Mouse (Mus musculus): ENCODE data around the gene Gm49392. TPM values are rescaled to one million over a fixed set of nuclear protein-coding genes. Genes with fewer than 3 reads are reported as not detected.

Gm49392 gene
- polyA plus RNA-seq, 1 experiment from 2014 or later = 0.71 TPM

GRCm38 (mm10) chr13:60848241-60849120 is 48.2 kb downstream of the Gm49392 start:
- no peak overlapping the region for H3K9ac ChIP-seq (replicated peaks; ENCODE audit: low read length)
- H3K27me3 ChIP-seq (ENCODE audit: insufficient read depth, low read length) = no peaks in the 10 kb centered on the region
- WGBS = 78% methylated on average over 4 of the region's 4 CpGs
- H3K4me3 ChIP-seq (ENCODE audit: low read length) = no peak overlapping the region
- H3K4me1 ChIP-seq (ENCODE audit: insufficient read depth, low read length) = no peaks in the 10 kb centered on the region
- no peak for ATAC-seq (ENCODE audit: low FRiP score, low TSS enrichment)
- no peaks in the 10 kb centered on the region for H3K9me3 ChIP-seq (ENCODE audit: low read length)
- no peak overlapping the region for H3K4me2 ChIP-seq (replicated peaks; ENCODE audit: low read depth, low read length)
- H3K36me3 ChIP-seq (ENCODE audit: insufficient read depth, low read length) = no peaks in the 10 kb centered on the region
- no peak overlapping the region for H3K27ac ChIP-seq (ENCODE audit: low read length)

GRCm38 (mm10) chr13:60843153-60843552 is 53.5 kb downstream of the Gm49392 start:
- no peaks in the 10 kb centered on the region for H3K36me3 ChIP-seq (ENCODE audit: insufficient read depth, low read length)
- H3K4me2 ChIP-seq (replicated peaks; ENCODE audit: low read depth, low read length) = no peak overlapping the region
- H3K27me3 ChIP-seq (ENCODE audit: insufficient read depth, low read length) = no peaks in the 10 kb centered on the region
- no peaks in the 10 kb centered on the region for H3K4me1 ChIP-seq (ENCODE audit: insufficient read depth, low read length)
- no peaks in the 10 kb centered on the region for H3K9me3 ChIP-seq (ENCODE audit: low read length)
- no peak overlapping the region for H3K9ac ChIP-seq (replicated peaks; ENCODE audit: low read length)
- no peak for ATAC-seq (ENCODE audit: low FRiP score, low TSS enrichment)
- no peak overlapping the region for H3K27ac ChIP-seq (ENCODE audit: low read length)
- H3K4me3 ChIP-seq (ENCODE audit: low read length) = no peak overlapping the region
- WGBS = 86% methylated on average over 8 of the region's 8 CpGs

DNA sequence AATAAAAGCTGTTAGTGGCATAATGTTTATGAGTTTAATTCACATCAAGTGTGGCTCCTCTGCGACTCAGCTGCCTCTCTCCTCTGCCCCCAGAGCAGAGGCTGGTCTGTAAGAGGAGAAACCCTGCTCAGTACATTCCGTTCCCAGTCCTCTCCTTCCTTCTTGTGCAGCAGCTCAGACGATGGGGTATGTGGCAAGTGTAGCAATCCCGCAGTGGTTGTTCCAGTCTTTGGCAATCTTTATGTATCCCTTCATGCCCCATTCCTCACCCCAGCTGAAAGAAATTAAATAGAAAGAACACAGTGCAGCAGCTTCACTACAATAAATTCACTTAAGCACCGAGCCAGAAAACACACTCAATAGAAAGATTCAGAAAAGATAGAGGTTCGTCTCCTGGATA is 54.0 kb downstream of the Gm49392 start:
- Histone ChIP-seq H3K4me1 (ENCODE audit: insufficient read depth, low read length) (no peaks in the 10 kb centered on the region), H3K4me3 (ENCODE audit: low read length) (no peak overlapping the region), H3K9me3 (ENCODE audit: low read length) (no peaks in the 10 kb centered on the region), H3K4me2 (replicated peaks; ENCODE audit: low read depth, low read length) (no peak overlapping the region), H3K27ac (ENCODE audit: low read length) (no peak overlapping the region), H3K36me3 (ENCODE audit: insufficient read depth, low read length) (no peaks in the 10 kb centered on the region), H3K9ac (replicated peaks; ENCODE audit: low read length) (no peak overlapping the region), H3K27me3 (ENCODE audit: insufficient read depth, low read length) (no peaks in the 10 kb centered on the region)
- 78% methylated on average over 6 of the region's 6 CpGs for WGBS
- no peak for ATAC-seq (ENCODE audit: low FRiP score, low TSS enrichment)

DNA sequence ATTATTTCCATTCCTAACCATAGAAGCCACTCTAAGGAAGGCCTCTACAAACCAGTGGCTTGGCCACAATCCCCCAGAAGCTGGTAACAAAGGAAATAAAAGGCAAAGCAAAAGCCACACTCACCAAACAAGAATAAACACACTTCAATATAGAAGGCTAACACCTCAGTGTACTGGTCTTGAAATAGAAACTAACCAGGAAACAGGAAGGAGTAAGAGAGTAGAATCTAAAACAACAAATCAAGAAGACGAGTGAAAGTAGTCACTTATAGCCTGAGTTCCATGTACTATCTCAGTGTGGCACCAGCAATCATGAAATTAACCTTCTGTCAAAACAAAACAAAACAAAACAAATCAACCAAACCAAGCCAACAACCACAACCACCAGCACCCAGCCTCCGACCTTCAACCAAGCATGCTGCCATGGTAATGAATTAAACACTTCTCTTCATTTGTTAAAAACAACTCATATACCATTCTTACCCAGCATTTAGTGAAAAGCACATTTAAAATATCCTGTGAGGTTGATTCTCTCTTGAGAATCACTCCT is 57.3 kb downstream of the Gm49392 start:
- Histone ChIP-seq H3K36me3 (ENCODE audit: insufficient read depth, low read length) (no peaks in the 10 kb centered on the region), H3K27me3 (ENCODE audit: insufficient read depth, low read length) (no peaks in the 10 kb centered on the region), H3K4me2 (replicated peaks; ENCODE audit: low read depth, low read length) (no peak overlapping the region), H3K27ac (ENCODE audit: low read length) (no peak overlapping the region), H3K4me3 (ENCODE audit: low read length) (no peak overlapping the region), H3K4me1 (ENCODE audit: insufficient read depth, low read length) (no peaks in the 10 kb centered on the region), H3K9me3 (ENCODE audit: low read length) (no peaks in the 10 kb centered on the region), H3K9ac (replicated peaks; ENCODE audit: low read length) (no peak overlapping the region)
- no peak for ATAC-seq (ENCODE audit: low FRiP score, low TSS enrichment)
- WGBS = 72% methylated on average over 2 of the region's 2 CpGs

GRCm38 (mm10) chr13:60826052-60826451 is 70.6 kb downstream of the Gm49392 start:
- WGBS = 61% methylated on average over 3 of the region's 3 CpGs
- Histone ChIP-seq H3K27ac (ENCODE audit: low read length) (no peak overlapping the region), H3K4me1 (ENCODE audit: insufficient read depth, low read length) (no peaks in the 10 kb centered on the region), H3K9ac (replicated peaks; ENCODE audit: low read length) (no peak overlapping the region), H3K4me2 (replicated peaks; ENCODE audit: low read depth, low read length) (no peak overlapping the region), H3K27me3 (ENCODE audit: insufficient read depth, low read length) (no peaks in the 10 kb centered on the region), H3K9me3 (ENCODE audit: low read length) (no peaks in the 10 kb centered on the region), H3K4me3 (ENCODE audit: low read length) (no peak overlapping the region), H3K36me3 (ENCODE audit: insufficient read depth, low read length) (no peaks in the 10 kb centered on the region)
- ATAC-seq (ENCODE audit: low FRiP score, low TSS enrichment) = no peak

- Histone ChIP-seq H3K4me2 (replicated peaks; ENCODE audit: low read depth, low read length) (no peak overlapping the region), H3K9me3 (ENCODE audit: low read length) (no peaks in the 10 kb centered on the region), H3K27me3 (ENCODE audit: insufficient read depth, low read length) (no peaks in the 10 kb centered on the region), H3K36me3 (ENCODE audit: insufficient read depth, low read length) (no peaks in the 10 kb centered on the region), H3K9ac (replicated peaks; ENCODE audit: low read length) (no peak overlapping the region), H3K4me3 (ENCODE audit: low read length) (no peak overlapping the region), H3K27ac (ENCODE audit: low read length) (no peak overlapping the region), H3K4me1 (ENCODE audit: insufficient read depth, low read length) (no peaks in the 10 kb centered on the region)
- WGBS = 62% methylated on average over 3 of the region's 3 CpGs
- ATAC-seq (ENCODE audit: low FRiP score, low TSS enrichment) = no peak
These were observed 76.1 kb downstream of the Gm49392 start for GRCm38 (mm10) chr13:60820486-60821175.

- Histone ChIP-seq H3K27ac (ENCODE audit: low read length) (no peak overlapping the region), H3K4me2 (replicated peaks; ENCODE audit: low read depth, low read length) (no peak overlapping the region), H3K9ac (replicated peaks; ENCODE audit: low read length) (no peak overlapping the region), H3K27me3 (ENCODE audit: insufficient read depth, low read length) (no peaks in the 10 kb centered on the region), H3K36me3 (ENCODE audit: insufficient read depth, low read length) (no peaks in the 10 kb centered on the region), H3K4me1 (ENCODE audit: insufficient read depth, low read length) (no peaks in the 10 kb centered on the region), H3K4me3 (ENCODE audit: low read length) (no peak overlapping the region), H3K9me3 (ENCODE audit: low read length) (no peaks in the 10 kb centered on the region)
- WGBS = 10% methylated on average over 7 of the region's 7 CpGs
- no peak for ATAC-seq (ENCODE audit: low FRiP score, low TSS enrichment)
These were observed 77.2 kb downstream of the Gm49392 start for GRCm38 (mm10) chr13:60819469-60819868.

DNA sequence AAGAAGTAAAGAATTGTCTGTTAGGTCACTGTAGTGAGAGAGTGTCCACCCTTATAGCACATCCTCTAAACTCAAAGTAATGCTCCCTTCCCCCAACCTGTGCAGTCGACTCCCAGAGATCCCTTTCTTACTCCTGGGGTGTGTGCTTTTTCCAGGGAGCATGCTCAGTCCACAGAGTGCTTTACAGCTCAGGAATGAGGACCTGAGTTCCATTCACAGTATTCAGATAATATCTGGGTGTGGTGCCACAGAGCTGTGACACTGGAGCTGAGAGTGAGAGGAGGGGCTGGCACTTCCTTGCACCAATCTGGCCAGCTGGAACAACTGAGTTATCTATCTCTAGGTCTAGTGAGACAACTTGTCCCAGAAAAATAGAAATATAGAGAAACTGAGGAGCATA is 83.0 kb downstream of the Gm49392 start:
- H3K9ac ChIP-seq (replicated peaks; ENCODE audit: low read length) = no peak overlapping the region
- H3K27ac ChIP-seq (ENCODE audit: low read length) = no peak overlapping the region
- no peaks in the 10 kb centered on the region for H3K9me3 ChIP-seq (ENCODE audit: low read length)
- no peak overlapping the region for H3K4me3 ChIP-seq (ENCODE audit: low read length)
- H3K4me1 ChIP-seq (ENCODE audit: insufficient read depth, low read length) = no peaks in the 10 kb centered on the region
- H3K4me2 ChIP-seq (replicated peaks; ENCODE audit: low read depth, low read length) = no peak overlapping the region
- H3K36me3 ChIP-seq (ENCODE audit: insufficient read depth, low read length) = no peaks in the 10 kb centered on the region
- no peaks in the 10 kb centered on the region for H3K27me3 ChIP-seq (ENCODE audit: insufficient read depth, low read length)
- 41% methylated on average over 1 of the region's 1 CpGs for WGBS
- no peak for ATAC-seq (ENCODE audit: low FRiP score, low TSS enrichment)

DNA sequence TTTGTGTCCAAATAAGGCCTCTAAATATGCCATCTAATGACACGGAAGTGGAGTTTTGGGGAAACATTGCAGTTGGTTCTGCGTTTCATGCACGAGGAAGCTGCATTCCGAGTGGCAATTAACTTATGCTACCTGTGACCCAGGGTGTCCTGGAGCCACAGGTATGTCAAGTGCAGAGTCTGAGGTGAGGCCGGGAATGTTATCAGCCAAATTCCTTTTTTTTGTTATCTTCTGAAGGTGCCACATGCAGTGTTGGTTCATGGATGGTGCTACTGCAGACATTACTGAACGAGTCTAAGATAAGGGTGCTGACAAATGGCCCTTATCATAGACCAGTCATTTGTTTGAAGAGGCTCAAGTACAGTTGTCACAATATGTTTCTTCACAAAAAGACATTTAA is 83.9 kb downstream of the Gm49392 start:
- Histone ChIP-seq H3K9me3 (ENCODE audit: low read length) (no peaks in the 10 kb centered on the region), H3K27ac (ENCODE audit: low read length) (no peak overlapping the region), H3K4me3 (ENCODE audit: low read length) (no peak overlapping the region), H3K36me3 (ENCODE audit: insufficient read depth, low read length) (no peaks in the 10 kb centered on the region), H3K4me2 (replicated peaks; ENCODE audit: low read depth, low read length) (no peak overlapping the region), H3K9ac (replicated peaks; ENCODE audit: low read length) (no peak overlapping the region), H3K27me3 (ENCODE audit: insufficient read depth, low read length) (no peaks in the 10 kb centered on the region), H3K4me1 (ENCODE audit: insufficient read depth, low read length) (no peaks in the 10 kb centered on the region)
- ATAC-seq (ENCODE audit: low FRiP score, low TSS enrichment) = no peak
- WGBS = 88% methylated on average over 6 of the region's 6 CpGs

GRCm38 (mm10) chr13:60809690-60810089 is 87.0 kb downstream of the Gm49392 start:
- Histone ChIP-seq H3K27me3 (ENCODE audit: insufficient read depth, low read length) (no peaks in the 10 kb centered on the region), H3K4me1 (ENCODE audit: insufficient read depth, low read length) (no peaks in the 10 kb centered on the region), H3K27ac (ENCODE audit: low read length) (no peak overlapping the region), H3K4me2 (replicated peaks; ENCODE audit: low read depth, low read length) (no peak overlapping the region), H3K9me3 (ENCODE audit: low read length) (no peaks in the 10 kb centered on the region), H3K9ac (replicated peaks; ENCODE audit: low read length) (no peak overlapping the region), H3K36me3 (ENCODE audit: insufficient read depth, low read length) (no peaks in the 10 kb centered on the region), H3K4me3 (ENCODE audit: low read length) (no peak overlapping the region)
- no peak for ATAC-seq (ENCODE audit: low FRiP score, low TSS enrichment)
- 53% methylated on average over 2 of the region's 2 CpGs for WGBS
